Mouse (Mus musculus): ENCODE data around the gene Nap1l3. TPM values are rescaled to one million over a fixed set of nuclear protein-coding genes. Genes with fewer than 3 reads are reported as not detected.
A peak's percentile ranks its signal among the peaks of the same experiment; 100 is the strongest.

Gene Nap1l3
- polyA plus RNA-seq (2015; fragmentation: Nextera tagmentation; extraction: Ambion mirVana) = 2.1 TPM in 2 replicates

- H3K4me3 ChIP-seq (ENCODE audit: low read depth, low read length) = peak within 1 kb of the TSS; percentile 53
- H3K27me3 ChIP-seq (replicated peaks; ENCODE audit: control insufficient read depth, insufficient read depth, low read length) = no peaks in the 10 kb centered on the region
- H3K9me3 ChIP-seq (ENCODE audit: control insufficient read depth) = no peaks in the 10 kb centered on the region
- TF ChIP-seq CTCF (IDR thresholded peaks at IDR 0.05; ENCODE audit: low read depth) = no peak
- H3K4me2 ChIP-seq (replicated peaks; ENCODE audit: low read depth) = peak within 1 kb of the TSS; percentile 70
- H3K9ac ChIP-seq (ENCODE audit: low read depth, low read length) = no peak within 1 kb of the TSS
- peak; percentile 95 for ATAC-seq
- H3K36me3 ChIP-seq (ENCODE audit: control insufficient read depth, insufficient read depth) = no peaks in the 10 kb centered on the region
- 11% methylated on average over 39 of the region's 39 CpGs for WGBS
- no peaks in the 10 kb centered on the region for H3K4me1 ChIP-seq (replicated peaks; ENCODE audit: control insufficient read depth, insufficient read depth, low read length)
- H3K27ac ChIP-seq (ENCODE audit: low read depth, low read length) = no peak within 1 kb of the TSS
Measured at GRCm38 (mm10) chrX:122396781-122397581, at the start of gene Nap1l3. Gene Nap1l3 (minus strand): TSS chrX:122397401.

GRCm38 (mm10) chrX:122397652-122398051, 451 bp upstream of the Nap1l3 start:
- Histone ChIP-seq H3K9me3 (ENCODE audit: control insufficient read depth) (no peaks in the 10 kb centered on the region), H3K4me1 (replicated peaks; ENCODE audit: control insufficient read depth, insufficient read depth, low read length) (no peaks in the 10 kb centered on the region), H3K4me2 (replicated peaks; ENCODE audit: low read depth) (peak overlapping the region; percentile 70), H3K9ac (ENCODE audit: low read depth, low read length) (no peak overlapping the region), H3K27me3 (replicated peaks; ENCODE audit: control insufficient read depth, insufficient read depth, low read length) (no peaks in the 10 kb centered on the region), H3K27ac (ENCODE audit: low read depth, low read length) (no peak overlapping the region), H3K4me3 (ENCODE audit: low read depth, low read length) (peak overlapping the region; percentile 53), H3K36me3 (ENCODE audit: control insufficient read depth, insufficient read depth) (no peaks in the 10 kb centered on the region)
- WGBS = 24% methylated on average over 8 of the region's 8 CpGs
- 0 out of 2 replicates have a peak, but pooled peaks have one; percentile 28 for ATAC-seq
- TF ChIP-seq CTCF (IDR thresholded peaks at IDR 0.05; ENCODE audit: low read depth) = no peak

Data from intestine, postnatal 0 days (tissue).